Mouse (Mus musculus) heart, postnatal 36 days (tissue): ENCODE measurements around the gene Adipor1. TPM values are rescaled to one million over a fixed set of nuclear protein-coding genes. Genes with fewer than 3 reads are reported as not detected.

Source experiments
- DNase-seq, 2 experiments: peaks; one replicate each; pipeline ENCODE4 v3.0.0; 2021 to 2022
- intact Hi-C: fragments of 180-260 bp; cut with DNase I; formaldehyde crosslinking; loops from one replicate; pipeline ENCODE4 v1.15.1; 2025
- total RNA-seq, 2 experiments: library from RNA; stranded (reverse); gene quantifications; 2 replicates each; pipeline ENCODE4 v1.2.3; 2021

Adipor1 gene
- total RNA-seq: 100 to 1,000 TPM; 137 to 143 TPM

DNA sequence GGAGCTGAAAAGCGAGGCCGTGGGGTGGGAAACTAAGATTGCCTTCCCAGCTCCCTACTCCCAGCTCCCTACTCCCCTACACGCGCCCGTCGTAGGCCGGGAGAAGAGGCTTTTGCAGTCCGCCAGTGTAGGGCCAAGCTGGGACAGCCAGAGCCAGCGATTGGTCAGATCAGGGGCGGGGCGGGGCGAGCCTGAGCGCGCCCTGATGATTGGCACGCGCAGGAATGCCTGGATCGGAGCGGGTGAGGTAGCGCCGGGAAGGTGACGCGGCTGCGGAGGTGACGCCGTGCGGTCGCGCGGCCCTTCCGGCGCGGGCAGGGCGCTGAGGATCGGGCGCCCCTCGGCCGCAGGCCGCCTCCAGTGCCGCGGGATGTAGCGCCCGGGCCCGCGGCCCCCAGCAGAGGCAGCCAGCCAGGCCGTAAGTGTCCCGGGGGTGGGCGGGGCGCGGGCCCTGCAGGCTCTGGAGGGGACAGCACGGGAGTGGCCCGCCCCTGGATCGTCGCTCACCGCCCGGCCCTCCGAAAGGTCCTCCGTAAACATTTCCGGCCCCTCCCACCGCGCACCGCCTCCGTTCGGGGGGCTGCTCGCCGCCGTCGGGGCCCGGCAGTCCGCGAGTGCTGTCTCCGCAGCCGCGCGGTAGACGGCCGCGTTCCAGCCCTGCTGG, at the start of gene Adipor1:
Adipor1 (plus strand) TSS at position 211 of the 664 bp plus-strand sequence.
- peak; percentile 92 to 95 for DNase-seq
- intact Hi-C loops: loop anchor here (2.0 to 5.0 kb wide), 3 partner anchors 33 to 77 kb away; partner anchors contain the start of gene Rabif

DNA sequence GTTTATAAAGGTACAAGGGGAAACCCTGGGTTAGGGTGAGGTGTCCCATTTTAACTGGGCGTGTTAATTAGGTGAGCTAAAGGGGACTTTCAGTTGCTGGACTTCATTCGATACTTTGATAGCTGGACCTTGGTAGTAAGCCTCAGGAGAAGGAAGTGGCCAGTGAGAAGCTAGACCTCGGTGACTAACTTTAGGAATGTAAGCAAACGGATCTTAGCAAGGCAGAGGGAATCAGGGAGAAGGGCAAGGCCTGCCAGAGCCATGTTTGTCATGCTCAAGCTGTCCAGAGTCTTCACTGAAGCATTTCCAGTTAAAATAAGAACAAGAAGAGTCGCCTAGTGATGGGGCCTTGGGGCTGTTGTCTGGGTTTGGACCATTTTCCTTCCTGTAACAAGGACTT, 49.7 kb upstream of the Adipor1 start:
- intact Hi-C loops: no loop called here
- DNase-seq: no peak

DNA sequence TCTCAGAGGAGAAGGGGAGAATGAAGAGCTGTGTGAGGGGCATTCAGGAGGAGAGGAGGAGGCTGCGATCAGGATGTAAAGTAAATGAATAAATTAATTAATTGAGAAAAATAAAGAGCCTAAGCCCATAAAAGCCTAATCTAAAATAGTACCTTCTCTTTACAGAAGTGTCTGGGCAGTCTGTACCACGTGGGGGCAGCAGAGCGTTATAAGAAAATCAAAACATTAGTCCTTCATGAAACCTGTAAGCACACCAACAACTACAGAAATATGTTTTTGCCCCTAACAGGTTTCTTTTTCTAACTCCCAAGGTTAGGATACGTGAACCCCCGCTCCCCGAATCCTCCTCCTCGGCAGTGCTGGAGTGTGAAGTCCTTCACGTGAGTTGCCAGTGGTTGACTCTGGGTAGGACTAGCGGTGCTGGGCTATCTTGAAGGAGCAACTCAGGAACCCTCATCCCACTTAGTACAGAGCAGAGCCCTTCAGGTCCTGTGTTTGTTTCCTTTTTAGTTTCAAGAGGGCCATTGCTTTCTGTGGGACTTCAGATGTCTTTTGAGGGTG, 46.3 kb upstream of the Adipor1 start:
- intact Hi-C loops: loop anchor here (2.0 kb wide), 1 partner anchor 236 kb away; no protein-coding TSS in a partner anchor
- DNase-seq: peak; percentile 47 to 77

DNA sequence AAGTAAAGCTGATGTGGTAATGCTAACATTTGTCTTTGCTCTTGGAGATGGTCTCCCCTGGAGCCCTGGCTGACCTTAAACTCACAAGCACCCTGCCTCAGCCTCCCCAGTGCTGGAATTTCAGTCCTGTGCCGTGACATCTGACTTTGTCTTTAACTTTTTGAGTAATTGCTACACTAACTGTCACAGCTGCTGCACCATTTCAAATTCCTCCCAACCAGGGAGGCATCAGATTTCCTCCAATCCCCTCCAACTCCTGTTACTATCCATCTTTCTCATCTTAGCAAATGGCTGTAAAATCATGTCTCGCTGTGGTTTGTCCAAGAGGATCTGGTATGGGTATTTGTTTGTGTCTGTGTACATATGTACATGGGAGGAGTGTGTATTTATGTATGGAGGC, 41.1 kb upstream of the Adipor1 start:
- intact Hi-C loops: no loop called here
- DNase-seq: no peak

DNA sequence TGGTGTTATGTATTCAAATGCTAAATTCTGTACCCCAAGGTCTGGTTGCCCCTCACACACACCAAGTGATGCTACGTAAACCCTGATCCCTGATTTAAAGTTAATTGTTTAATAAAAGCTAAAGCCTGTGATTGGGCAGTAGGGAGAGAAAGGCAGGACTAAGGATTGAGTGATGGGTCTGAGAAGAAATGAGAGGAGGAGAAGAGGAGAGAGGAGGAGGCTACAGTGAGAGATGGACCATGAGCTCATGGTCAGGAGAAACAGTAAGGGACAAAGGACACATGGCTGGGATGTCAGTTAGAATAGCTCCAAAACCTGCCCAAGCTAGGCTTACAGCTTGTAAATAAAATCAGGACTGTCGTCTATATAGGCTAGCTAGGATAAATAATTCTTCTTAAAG, 34.1 kb upstream of the Adipor1 start:
- no peak for DNase-seq
- intact Hi-C loops: loop anchor here (5.0 kb wide), 1 partner anchor 36 kb away; the partner anchor contains the start of gene Adipor1

DNA sequence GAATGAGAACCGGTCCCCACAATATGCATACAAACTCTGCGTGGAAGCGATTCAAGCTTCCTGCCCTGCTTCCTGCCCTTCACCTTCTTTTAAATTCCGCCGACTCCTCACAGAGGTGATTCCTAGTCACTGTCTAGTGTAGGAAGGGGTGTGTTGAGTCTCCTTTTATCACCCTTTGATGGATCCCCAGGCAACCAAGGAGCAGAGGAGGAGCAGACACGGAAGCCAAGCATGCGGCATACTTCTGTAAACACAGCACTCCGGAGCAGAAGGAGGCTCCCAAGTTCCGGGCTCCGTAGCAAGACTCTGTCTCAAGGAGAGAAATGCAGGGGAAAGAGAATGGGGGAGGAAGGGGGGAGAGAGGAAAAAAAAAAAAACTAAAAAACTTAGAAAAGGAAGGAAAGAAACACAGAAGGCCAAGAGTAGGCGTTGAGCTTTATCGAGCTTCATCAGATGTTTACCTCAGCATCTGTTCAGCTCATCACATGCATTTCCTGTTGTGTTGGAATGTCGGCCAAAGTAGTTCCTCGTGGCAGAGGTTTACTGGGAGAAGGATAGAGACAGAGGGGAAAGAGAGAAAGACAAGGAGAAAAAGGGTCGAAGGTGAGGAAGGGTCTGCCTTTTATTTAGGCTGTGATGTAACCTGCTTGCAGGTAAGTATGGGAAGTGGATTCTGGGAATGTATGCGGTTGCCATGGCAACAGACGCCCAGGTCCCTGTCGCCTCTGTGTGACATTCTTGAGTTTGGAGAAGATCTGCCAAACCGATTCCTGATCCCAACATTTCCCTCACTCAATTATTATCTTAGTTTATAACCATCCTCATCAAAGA, 33.2 kb upstream of the Adipor1 start:
- DNase-seq: peak in 1 of 2 experiments; percentile 11

DNA sequence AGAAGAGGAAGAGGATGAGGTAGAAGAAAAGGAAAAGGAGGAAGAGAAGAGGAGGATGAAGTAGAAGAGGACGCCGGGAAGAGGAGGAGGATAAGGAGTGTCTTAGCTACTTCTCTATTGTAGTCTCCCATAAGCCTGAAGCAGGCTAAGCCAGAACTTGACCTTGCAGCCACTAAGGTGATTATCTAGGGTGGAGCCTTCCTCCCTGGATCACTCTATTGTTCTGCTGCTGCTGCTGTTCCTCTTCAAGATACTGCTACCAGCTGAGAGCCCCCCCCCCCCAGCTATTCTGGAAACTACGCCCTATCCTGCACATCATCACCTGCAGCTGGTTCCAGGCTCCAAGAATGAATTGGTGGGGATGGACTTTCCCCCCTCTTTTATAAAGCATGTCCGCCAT, 30.6 kb upstream of the Adipor1 start:
- DNase-seq: no peak
- intact Hi-C loops: loop anchor here (5.0 kb wide), 1 partner anchor 33 kb away; the partner anchor contains the start of gene Adipor1

More for the DNA sequence above, 33.2 kb upstream of the Adipor1 start:
- intact Hi-C loops: loop anchor here (5.0 kb wide), 1 partner anchor 35 kb away; the partner anchor contains the start of gene Adipor1

DNA sequence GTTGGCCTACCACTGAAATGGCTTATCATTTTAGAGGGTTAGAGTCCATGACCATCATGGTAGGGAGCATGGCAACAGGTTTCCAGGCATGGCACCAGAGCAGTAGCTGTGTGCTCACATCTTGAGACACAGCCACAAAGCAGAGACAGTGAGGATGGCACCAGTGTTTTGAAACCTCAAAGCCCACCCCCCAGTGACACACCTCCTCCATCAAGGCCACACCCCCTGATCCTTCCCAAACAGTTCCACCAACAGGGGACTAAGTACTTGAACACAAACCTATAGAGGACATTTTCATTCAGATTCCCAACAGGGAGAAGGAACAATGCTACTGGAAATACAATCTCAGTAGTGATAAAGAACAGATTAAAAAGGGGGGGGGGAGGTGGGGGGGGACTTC, 30.0 kb upstream of the Adipor1 start:
- no peak for DNase-seq
- intact Hi-C loops: no loop called here

DNA sequence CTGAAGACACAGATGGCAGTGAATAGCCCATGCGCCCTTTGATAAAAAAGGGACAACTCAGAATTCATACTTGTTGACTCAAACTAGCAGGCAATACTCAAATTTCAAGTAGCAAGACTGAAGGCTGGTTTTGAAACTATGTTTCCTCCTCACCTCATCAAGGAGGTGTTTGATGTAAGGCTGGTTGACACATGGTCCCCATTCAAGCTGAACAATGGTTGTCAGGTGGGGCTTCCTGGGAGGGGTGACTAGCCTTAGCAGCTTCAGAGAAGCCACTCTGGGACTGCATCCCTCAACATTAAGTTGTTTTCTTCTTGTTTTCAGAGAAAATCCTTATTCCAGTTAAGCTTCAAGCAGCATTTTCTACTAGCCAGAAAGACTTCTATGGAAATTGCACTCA, 29.5 kb upstream of the Adipor1 start, which contains the start of gene 4933406M09Rik:
4933406M09Rik (plus strand) TSS at position 275 of the 400 bp plus-strand sequence.
- intact Hi-C loops: no loop called here
- no peak for DNase-seq

DNA sequence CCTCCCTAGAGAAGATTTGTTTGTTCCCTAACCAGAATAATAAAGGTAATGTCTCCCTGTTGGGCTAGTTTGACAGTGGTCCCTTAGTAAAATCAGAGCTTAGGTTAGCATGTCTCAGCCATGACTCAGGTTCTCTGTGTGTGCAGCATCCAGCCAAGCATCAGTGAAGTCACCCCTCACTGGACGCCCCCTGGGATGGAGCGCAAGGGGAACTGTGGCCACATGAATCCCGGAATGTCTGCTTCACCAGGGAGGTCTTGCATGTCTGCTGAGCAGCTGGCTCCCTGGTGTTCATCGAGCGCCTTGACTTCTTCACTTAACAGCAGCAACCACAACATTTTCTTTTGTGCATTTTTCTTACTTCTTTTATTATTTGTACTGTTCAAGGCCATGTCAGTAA, 21.4 kb upstream of the Adipor1 start:
- DNase-seq: no peak
- intact Hi-C loops: no loop called here

DNA sequence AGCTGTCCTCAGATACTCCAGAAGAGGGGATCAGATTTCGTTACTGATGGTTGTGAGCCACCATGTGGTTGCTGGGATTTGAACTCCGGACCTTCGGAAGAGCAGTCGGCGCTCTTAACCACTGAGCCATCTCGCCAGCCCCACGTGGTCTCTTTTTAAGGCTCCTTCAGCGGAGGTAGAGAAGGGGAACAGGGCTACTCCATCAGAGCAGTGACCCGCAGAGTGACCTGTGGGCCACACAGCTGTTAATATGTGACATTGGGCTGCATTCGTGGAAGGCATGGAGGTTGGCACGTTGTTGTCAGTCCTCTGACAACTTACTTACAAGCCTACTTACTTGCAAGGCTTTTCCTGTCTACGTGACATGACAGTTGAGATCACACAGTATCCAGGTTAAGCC, 17.0 kb upstream of the Adipor1 start:
- DNase-seq: no peak
- intact Hi-C loops: no loop called here

DNA sequence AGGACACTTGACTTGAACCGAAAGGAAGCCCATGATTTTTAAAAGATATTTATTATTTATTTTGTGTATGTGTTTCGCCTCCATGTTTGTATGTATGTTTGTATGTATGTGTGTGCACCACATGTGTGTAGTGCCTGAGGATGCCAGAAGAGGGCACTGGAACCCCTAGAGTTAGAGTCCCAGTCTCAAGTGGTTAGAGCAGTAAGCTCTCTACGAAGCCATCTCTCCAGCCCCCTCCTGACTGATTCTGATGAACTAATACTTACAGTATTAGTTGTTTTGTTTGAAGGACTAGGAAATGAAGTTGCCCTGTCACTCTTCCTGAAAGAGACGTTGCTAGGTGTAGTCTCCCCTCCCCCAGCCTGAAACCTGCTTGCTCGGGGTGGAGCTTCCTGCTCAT, 15.4 kb upstream of the Adipor1 start:
- intact Hi-C loops: no loop called here
- DNase-seq: no peak

DNA sequence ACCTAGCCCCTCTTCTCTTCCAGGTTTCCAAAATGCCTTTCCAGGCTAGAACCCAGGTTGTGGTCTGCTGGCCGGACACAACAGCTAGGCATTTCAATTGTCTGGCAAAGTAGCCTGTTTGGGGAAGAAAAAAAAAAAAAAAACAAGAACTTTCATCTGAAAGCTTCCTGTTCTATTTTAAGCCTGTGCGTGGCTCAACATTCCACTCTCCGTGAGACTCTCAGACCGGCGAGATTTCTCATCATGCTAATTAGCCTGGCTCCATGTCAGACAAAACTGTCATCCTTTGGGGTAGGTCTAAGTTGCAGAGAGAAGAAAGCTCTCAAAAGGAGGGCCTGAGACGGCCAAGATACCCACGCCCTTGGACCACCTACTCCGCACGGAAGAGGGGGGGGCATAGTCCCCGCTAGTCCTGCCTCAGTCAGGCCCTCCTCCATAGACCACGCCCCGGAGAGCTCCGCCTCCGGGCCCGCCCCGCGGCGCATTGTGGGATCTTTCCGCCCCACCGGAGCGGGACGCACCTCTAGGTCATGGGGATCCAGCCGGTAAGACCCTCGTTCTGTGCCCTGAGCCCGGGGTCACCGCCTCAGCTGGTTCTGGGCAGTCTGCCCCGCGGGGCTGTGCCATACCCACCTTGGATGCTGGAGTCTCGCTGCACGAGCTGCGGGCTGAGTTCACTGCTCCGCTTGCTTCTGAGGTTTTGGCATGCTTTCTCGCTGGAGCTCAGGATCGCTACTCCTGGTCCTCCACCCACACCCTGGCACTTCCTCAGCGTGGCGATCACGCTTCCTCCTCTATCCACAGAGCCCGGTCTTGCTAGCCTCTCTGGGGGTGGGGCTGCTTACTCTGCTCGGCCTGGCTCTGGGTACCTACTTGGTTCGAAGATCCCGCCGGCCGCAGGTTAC, 9.4 kb upstream of the Adipor1 start, which contains the start of gene Cyb5r1:
Cyb5r1 (plus strand) TSS at position 51 of the 905 bp plus-strand sequence.
- DNase-seq: peak; percentile 81 to 84
- intact Hi-C loops: no loop called here

DNA sequence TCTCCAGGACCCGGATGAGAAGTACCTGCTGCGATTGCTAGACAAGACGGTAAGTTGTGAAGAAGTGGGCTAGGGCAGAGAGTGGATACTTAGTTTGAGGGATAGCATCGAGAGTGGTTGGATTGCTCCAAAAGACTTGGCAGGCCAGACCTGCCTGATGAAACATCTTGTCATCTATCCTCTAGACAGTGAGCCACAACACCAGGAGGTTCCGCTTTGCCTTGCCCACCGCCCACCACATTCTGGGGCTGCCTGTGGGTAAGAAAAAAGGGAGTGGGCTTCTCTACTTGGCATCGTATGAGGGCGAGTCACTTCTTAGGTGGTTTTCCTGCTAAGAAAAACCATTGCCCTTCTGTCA, 8.8 kb upstream of the Adipor1 start:
- no peak for DNase-seq
- intact Hi-C loops: no loop called here

DNA sequence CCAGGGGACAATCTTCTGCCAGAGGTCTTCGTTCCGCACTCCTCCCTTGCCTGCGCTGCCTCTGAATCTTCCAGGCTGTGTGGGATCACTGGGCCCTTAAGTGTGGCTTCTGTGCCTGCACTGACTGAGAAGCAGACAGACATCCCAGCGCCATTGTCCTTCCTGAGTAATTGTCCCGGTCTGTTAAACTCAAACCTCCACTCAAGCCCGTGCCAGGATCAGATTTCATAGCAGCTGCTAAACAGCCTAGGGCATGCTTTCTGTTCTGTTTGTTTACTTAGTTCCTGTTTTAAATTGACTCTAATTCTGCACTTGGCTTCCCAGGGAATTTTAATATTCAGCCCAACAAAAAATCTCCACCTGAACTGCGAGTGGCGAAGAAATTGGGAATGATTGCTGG, 7.1 kb upstream of the Adipor1 start:
- DNase-seq: no peak
- intact Hi-C loops: no loop called here

DNA sequence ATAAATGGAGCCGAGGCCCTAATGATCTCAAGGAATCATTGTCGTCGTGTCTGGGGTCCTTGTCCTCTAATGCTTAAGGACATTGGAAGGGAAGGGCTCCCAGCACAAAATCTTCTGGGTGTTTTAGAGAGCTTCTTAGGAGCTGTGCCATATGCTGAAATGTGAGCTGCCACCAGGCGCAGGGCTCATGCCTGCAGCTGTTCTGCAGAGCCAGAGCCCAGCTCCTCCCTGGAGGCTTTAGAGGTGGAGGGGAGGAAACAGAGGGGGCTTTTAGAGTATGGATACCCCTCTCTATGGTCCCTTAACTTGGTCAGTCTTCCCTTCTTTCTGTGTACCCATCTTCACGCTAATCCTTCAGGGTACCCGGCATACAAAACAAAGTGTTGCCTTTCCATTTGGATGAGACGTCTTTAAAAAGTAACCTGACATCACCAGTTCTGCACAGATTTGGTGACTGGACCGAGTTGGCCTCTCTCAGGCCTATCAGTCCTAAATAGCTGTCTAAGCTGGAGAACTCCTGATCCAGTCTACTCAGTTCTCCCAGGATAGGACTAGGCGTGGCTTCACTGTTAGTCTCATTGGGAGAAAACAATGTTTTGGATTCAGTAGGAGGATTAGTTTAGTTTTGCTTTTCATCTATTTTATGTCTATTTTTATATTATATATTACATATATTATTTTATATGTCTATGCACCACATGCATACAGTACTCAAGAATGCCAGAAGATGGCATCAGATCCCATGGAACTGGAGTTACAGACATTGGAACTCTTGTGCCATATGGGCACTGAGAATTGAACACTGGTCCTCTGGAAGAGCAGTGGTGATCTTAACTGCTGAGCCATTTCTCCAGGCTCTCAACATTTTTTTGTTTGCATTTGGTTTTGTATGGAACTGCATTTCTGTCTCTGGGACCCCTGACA, 3.2 kb upstream of the Adipor1 start:
- intact Hi-C loops: no loop called here
- DNase-seq: no peak

DNA sequence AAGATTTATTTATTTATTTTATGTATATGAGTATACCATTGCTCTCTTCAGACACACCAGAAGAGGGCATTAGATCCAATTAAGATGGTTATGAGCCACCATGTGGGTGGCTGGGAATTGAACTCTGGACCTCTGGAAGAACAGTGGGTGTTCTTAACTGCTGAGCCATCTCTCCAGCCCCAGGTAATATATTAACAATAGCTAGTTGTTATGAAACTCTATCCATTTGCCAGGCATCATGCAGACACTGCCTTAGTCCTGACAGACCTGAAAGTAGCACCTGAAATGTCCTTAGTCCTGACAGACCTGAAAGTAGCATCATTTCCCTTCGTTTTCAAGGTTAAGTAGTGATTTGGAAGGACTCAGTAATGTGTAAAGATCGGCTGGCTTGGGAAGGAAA, 1.1 kb upstream of the Adipor1 start:
- no peak for DNase-seq
- intact Hi-C loops: loop anchor here (2.0 kb wide), 1 partner anchor 51 kb away; no protein-coding TSS in a partner anchor

DNA sequence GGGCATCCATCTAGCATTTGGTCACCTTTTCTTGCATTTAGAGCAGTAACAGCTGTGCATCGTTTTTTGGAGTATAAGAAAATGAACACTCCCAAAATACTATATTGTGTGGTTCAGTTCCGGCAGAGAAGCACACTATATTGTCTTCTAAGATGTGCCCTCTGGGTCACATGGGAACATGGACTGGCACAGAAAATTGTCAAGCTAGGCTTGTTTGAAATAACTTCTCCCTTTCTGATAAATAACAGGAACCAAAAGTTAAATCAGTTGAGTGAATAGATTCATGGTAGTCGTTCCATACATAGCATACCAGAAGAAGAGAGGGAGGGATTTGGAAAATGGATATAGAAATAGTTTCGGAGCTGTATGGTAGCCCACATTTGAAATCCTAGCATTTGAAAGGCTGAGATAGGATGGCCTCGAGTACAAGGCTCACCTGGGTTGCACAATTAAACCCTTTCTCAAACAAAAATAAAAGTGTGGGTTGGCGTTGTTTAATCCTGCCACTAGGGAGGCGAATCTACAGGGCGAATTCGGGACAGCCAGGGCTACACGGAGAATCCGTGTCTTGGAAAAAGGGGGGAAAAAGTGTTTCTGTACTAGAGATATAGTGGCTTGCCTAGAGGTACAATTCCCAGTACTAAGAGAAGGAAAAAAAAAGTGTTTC, 544 bp upstream of the Adipor1 start:
- intact Hi-C loops: loop anchor here (2.0 to 5.0 kb wide), 3 partner anchors 32 to 78 kb away; partner anchors contain the start of gene Rabif
- DNase-seq: no peak
